Mouse (Mus musculus) neural tube, embryonic 14.5 days (tissue): ENCODE measurements at regions not wholly inside any gene's neighbourhood (a gene's known extent, or its start where the extent isn't known, plus 50 kb on each side); places are given as distances from the start of the nearest gene placed in this dataset.
"Not testable (repeated sequence)": the region's sequence is repeated elsewhere in the genome, so short reads cannot be mapped to it uniquely, and the experiment has no call there.

ENCODE experiments used
- ATAC-seq: fragments of 200-750 bp; cut with Nextera tagmentation; 2 replicates; pipeline ENCODE4 v1.8.0; 2017; ENCODE audit warnings: low read depth, mild to moderate bottlenecking, moderate TSS enrichment, moderate library complexity
- H3K27ac ChIP-seq: fragments of 300-500 bp; sonication (generic); 2 replicates; pipeline ENCODE4 v1.5.1; 2014; ENCODE audit warnings: low read depth, mild to moderate bottlenecking, control low read depth, low read length, moderate library complexity, mixed read lengths
- H3K27me3 ChIP-seq: fragments of 300-500 bp; sonication (generic); 2 replicates; pipeline ENCODE4 v1.6.1; 2014; ENCODE audit warnings: low read length; ENCODE audit not compliant: control insufficient read depth, insufficient read depth
- H3K36me3 ChIP-seq: fragments of 300-500 bp; sonication (generic); 2 replicates; pipeline ENCODE4 v1.6.1; 2014; ENCODE audit warnings: low read length, mixed read lengths; ENCODE audit not compliant: control insufficient read depth, insufficient read depth
- H3K4me1 ChIP-seq: fragments of 300-500 bp; sonication (generic); 2 replicates; pipeline ENCODE4 v1.6.1; 2014; ENCODE audit warnings: low read length; ENCODE audit not compliant: control insufficient read depth, insufficient read depth
- H3K4me2 ChIP-seq: fragments of 300-500 bp; sonication (generic); 2 replicates; pipeline ENCODE4 v1.6.1; 2014; ENCODE audit warnings: mild to moderate bottlenecking, low read depth, low read length, control low read depth
- H3K4me3 ChIP-seq: fragments of 300-500 bp; sonication (generic); 2 replicates; pipeline ENCODE4 v1.5.1; 2014; ENCODE audit warnings: low read depth, low read length, control low read depth, mixed read lengths
- H3K9ac ChIP-seq: fragments of 300-500 bp; sonication (generic); replicated peaks from 2 replicates; pipeline ENCODE4 v1.6.1; 2014; ENCODE audit warnings: low read depth, mild to moderate bottlenecking, control low read depth, low read length, mixed read lengths
- H3K9me3 ChIP-seq: fragments of 300-500 bp; sonication (generic); 2 replicates; pipeline ENCODE4 v1.6.1; 2016; ENCODE audit warnings: low read length; ENCODE audit not compliant: control insufficient read depth
- WGBS: fragments of 180-500 bp; shearing (Covaris S2); extraction: QIAGEN DNeasy Blood & Tissue Kit; methylation state at CpG from one replicate; pipeline ENCODE4 v1.1.7; 2014; 5-methylcytosine and 5-hydroxymethylcytosine counted together

- no peaks in the 10 kb centered on the region for H3K4me1 ChIP-seq
- no peak for ATAC-seq
- no peak overlapping the region for H3K9ac ChIP-seq
- H3K36me3 ChIP-seq = no peaks in the 10 kb centered on the region
- H3K9me3 ChIP-seq = no peaks in the 10 kb centered on the region
- WGBS = 81% methylated on average over 5 of the region's 5 CpGs
- H3K4me2 ChIP-seq = no peak overlapping the region
- H3K4me3 ChIP-seq = no peak overlapping the region
- no peak overlapping the region for H3K27ac ChIP-seq
- H3K27me3 ChIP-seq = no peaks in the 10 kb centered on the region
Observed at GRCm38 (mm10) chr16:93319581-93319980, 284.3 kb downstream of the Setd4 start.

GRCm38 (mm10) chr16:93311644-93312043 is 292.2 kb downstream of the Setd4 start:
- no peaks in the 10 kb centered on the region for H3K27me3 ChIP-seq
- H3K36me3 ChIP-seq = no peaks in the 10 kb centered on the region
- no peaks in the 10 kb centered on the region for H3K9me3 ChIP-seq
- no peak overlapping the region for H3K4me3 ChIP-seq
- H3K4me2 ChIP-seq = no peak overlapping the region
- 79% methylated on average over 12 of the region's 12 CpGs for WGBS
- no peaks in the 10 kb centered on the region for H3K4me1 ChIP-seq
- no peak overlapping the region for H3K9ac ChIP-seq
- ATAC-seq = no peak
- H3K27ac ChIP-seq = no peak overlapping the region

GRCm38 (mm10) chr16:93308666-93309360 is 295.1 kb downstream of the Setd4 start:
- Histone ChIP-seq H3K9me3 (no peaks in the 10 kb centered on the region), H3K27ac (no peak overlapping the region), H3K4me2 (no peak overlapping the region), H3K27me3 (no peaks in the 10 kb centered on the region), H3K36me3 (no peaks in the 10 kb centered on the region), H3K4me1 (no peaks in the 10 kb centered on the region), H3K9ac (no peak overlapping the region), H3K4me3 (no peak overlapping the region)
- 93% methylated on average over 2 of the region's 2 CpGs for WGBS
- ATAC-seq = no peak

- Histone ChIP-seq H3K36me3 (no peaks in the 10 kb centered on the region), H3K9ac (no peak overlapping the region), H3K4me2 (no peak overlapping the region), H3K4me1 (no peaks in the 10 kb centered on the region), H3K27ac (no peak overlapping the region), H3K4me3 (no peak overlapping the region), H3K9me3 (no peaks in the 10 kb centered on the region), H3K27me3 (no peaks in the 10 kb centered on the region)
- WGBS = 93% methylated on average over 18 of the region's 18 CpGs
- ATAC-seq = no peak
Observed at GRCm38 (mm10) chr16:93306951-93307350, 296.9 kb downstream of the Setd4 start.

- WGBS = 30% methylated on average over 7 of the region's 7 CpGs
- not testable (repeated sequence) for H3K36me3 ChIP-seq, H3K4me3 ChIP-seq, H3K27me3 ChIP-seq, H3K9ac ChIP-seq, H3K27ac ChIP-seq, ATAC-seq, H3K4me2 ChIP-seq, H3K9me3 ChIP-seq, H3K4me1 ChIP-seq
Observed at GRCm38 (mm10) chr16:93306140-93306539, 297.7 kb downstream of the Setd4 start.

- Histone ChIP-seq H3K27ac (no peak overlapping the region), H3K4me2 (no peak overlapping the region), H3K27me3 (peaks cover 8% of the 10 kb centered on the region; the same call in 1 of the 2 replicates), H3K4me1 (0 out of 2 replicates have a peak, but pooled peaks cover 5% of the 10 kb centered on the region), H3K9me3 (no peaks in the 10 kb centered on the region), H3K4me3 (no peak overlapping the region), H3K36me3 (no peaks in the 10 kb centered on the region), H3K9ac (no peak overlapping the region)
- no peak for ATAC-seq
- 63% methylated on average over 4 of the region's 5 CpGs for WGBS
Observed at GRCm38 (mm10) chr16:93294430-93294829, 309.4 kb downstream of the Setd4 start.

- Histone ChIP-seq H3K4me2 (no peak overlapping the region), H3K27ac (no peak overlapping the region), H3K36me3 (no peaks in the 10 kb centered on the region), H3K9ac (no peak overlapping the region), H3K4me1 (0 out of 2 replicates have a peak, but pooled peaks cover 5% of the 10 kb centered on the region), H3K9me3 (no peaks in the 10 kb centered on the region), H3K4me3 (no peak overlapping the region), H3K27me3 (peaks cover 8% of the 10 kb centered on the region; the same call in 1 of the 2 replicates)
- WGBS = 19% methylated on average over 13 of the region's 13 CpGs
- peak; percentile 81; the same call in 1 of the 2 replicates for ATAC-seq
Observed at GRCm38 (mm10) chr16:93292965-93293653, 310.8 kb downstream of the Setd4 start.

- Histone ChIP-seq H3K4me1 (0 out of 2 replicates have a peak, but pooled peaks cover 5% of the 10 kb centered on the region), H3K27me3 (peaks cover 8% of the 10 kb centered on the region; the same call in 1 of the 2 replicates), H3K4me3 (no peak overlapping the region), H3K36me3 (no peaks in the 10 kb centered on the region), H3K9ac (no peak overlapping the region), H3K4me2 (no peak overlapping the region), H3K9me3 (no peaks in the 10 kb centered on the region), H3K27ac (no peak overlapping the region)
- no peak for ATAC-seq
- whole genome bisulfite sequencing = 11% methylated on average over 14 of the region's 14 CpGs
Observed at GRCm38 (mm10) chr16:93292181-93292834, 311.6 kb downstream of the Setd4 start.

- no peaks in the 10 kb centered on the region for H3K9me3 ChIP-seq
- no peaks in the 10 kb centered on the region for H3K36me3 ChIP-seq
- H3K9ac ChIP-seq = no peak overlapping the region
- ATAC-seq = no peak
- no peak overlapping the region for H3K4me2 ChIP-seq
- H3K4me1 ChIP-seq = 0 out of 2 replicates have a peak, but pooled peaks cover 5% of the 10 kb centered on the region
- H3K27me3 ChIP-seq = peaks cover 3% of the 10 kb centered on the region; the same call in 1 of the 2 replicates
- H3K27ac ChIP-seq = no peak overlapping the region
- no peak overlapping the region for H3K4me3 ChIP-seq
- WGBS = 57% methylated on average over 3 of the region's 3 CpGs
Observed at GRCm38 (mm10) chr16:93288036-93288435, 315.8 kb downstream of the Setd4 start.
